Mouse (Mus musculus): ENCODE data around the gene Gfpt1. TPM values are rescaled to one million over a fixed set of nuclear protein-coding genes. Genes with fewer than 3 reads are reported as not detected.

Gene Gfpt1
- polyA plus RNA-seq (2012; rRNA removed; ENCODE audit: low replicate concordance) = 12.3 and 21.0 TPM in 2 replicates

GRCm38 (mm10) chr6:87042337-87043130, at the start of gene Gfpt1:
Gene Gfpt1, plus strand, starts transcription at chr6:87042846.

GRCm38 (mm10) chr6:87008887-87009286, 33.8 kb upstream of the Gfpt1 start, which contains the start of gene Nfu1:
Gene Nfu1, plus strand, starts transcription at chr6:87009236.

GRCm38 (mm10) chr6:87104123-87104796, 61.6 kb downstream of the Gfpt1 start, which contains the start of gene D6Ertd527e:
Gene D6Ertd527e, plus strand, starts transcription at chr6:87104746.

Other genes with a start within 250 kb of the Gfpt1 start
- gene Anxa4, start 249.3 kb upstream of the Gfpt1 start, polyA plus RNA-seq (2012; rRNA removed; ENCODE audit: low replicate concordance) = 50.7 and 64.6 TPM in 2 replicates
- 18.0 and 36.0 TPM in 2 replicates for gene Aak1, start 193.3 kb upstream of the Gfpt1 start, polyA plus RNA-seq (2012; rRNA removed; ENCODE audit: low replicate concordance)
- gene Nfu1, start 33.6 kb upstream of the Gfpt1 start, polyA plus RNA-seq (2012; rRNA removed; ENCODE audit: low replicate concordance) = 113 and 114 TPM in 2 replicates
- 0.27 and 0.71 TPM in 2 replicates for gene D6Ertd527e, start 61.9 kb downstream of the Gfpt1 start, polyA plus RNA-seq (2012; rRNA removed; ENCODE audit: low replicate concordance)

All from subcutaneous adipose tissue, adult 2 months (tissue).